Mouse (Mus musculus) stomach, postnatal 0 days (tissue): Measurements from ENCODE around the gene Dhodh.

Experiments used
- CTCF ChIP-seq: IDR thresholded peaks from 2 replicates; pipeline ENCODE4 v1.5.1; 2016; ENCODE audit warnings: antibody characterized with exemption, low read depth, mild to moderate bottlenecking, moderate library complexity
- EP300 ChIP-seq: optimal IDR thresholded peaks from 2 replicates; pipeline ENCODE3; 2016; ENCODE audit warnings: antibody characterized with exemption

GRCm38 (mm10) chr8:109640410-109640809 lies 31.9 kb upstream of the Dhodh start:
- TF ChIP-seq CTCF: no peak
- no peak for TF ChIP-seq EP300
